Comparison of ENCODE assay signal across 14 mouse cellular contexts in the genomic region with DNA sequence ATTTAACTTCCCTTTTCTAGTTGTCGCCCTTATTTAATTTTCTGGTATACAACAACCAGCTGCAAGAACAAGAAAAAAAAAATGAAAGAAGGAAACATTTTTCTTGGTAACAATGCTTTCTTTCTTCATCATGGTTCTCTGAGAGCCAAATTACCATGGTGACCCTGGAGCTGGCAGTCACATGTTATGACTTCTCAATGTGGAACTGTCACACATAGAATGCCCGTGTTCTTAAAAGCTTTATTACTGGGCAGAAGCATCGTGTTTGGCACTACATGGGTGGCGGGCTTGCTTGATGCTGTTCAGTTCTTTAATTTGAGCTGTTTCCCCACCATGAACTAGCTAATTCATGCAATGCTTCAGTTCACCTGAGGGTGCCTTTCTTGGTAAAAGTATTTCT.
DNase-seq lines count a peak whose midpoint lies in the region; ATAC-seq and TF ChIP-seq lines count a peak whose summit lies in the region.
"Had no signal": no experiment of that assay in that cellular context is flagged by ENCODE, and none has a peak within 500 bp of the region (broad histone marks: within the 10 kb centered on the region; RNA-seq: fewer than 3 reads in every experiment).

No protein-coding gene starts in this region.

- no peaks in the 10 kb centered on the region for H3K9me3 ChIP-seq in forebrain, postnatal 0 days (ENCODE audit: low read length)
- H3K9me3 ChIP-seq in forebrain, embryonic 10.5 days: no peaks in the 10 kb centered on the region
- H3K9me3 ChIP-seq: liver, embryonic 13.5 days; stomach, embryonic 15.5 days had no signal

- peak; percentile 87 for ATAC-seq in forebrain, postnatal 0 days

- H3K27me3 ChIP-seq in forebrain, postnatal 0 days (ENCODE audit: insufficient read depth, low read length): no peaks in the 10 kb centered on the region
- no peaks in the 10 kb centered on the region for H3K27me3 ChIP-seq in forebrain, embryonic 10.5 days (ENCODE audit: poor library complexity, severe bottlenecking)
- H3K27me3 ChIP-seq: CH12.LX; liver, embryonic 13.5 days; stomach, embryonic 15.5 days had no signal

- no peak overlapping the region for H3K4me3 ChIP-seq in forebrain, postnatal 0 days (ENCODE audit: low read depth, low read length)
- no peak overlapping the region for H3K4me3 ChIP-seq in forebrain, embryonic 10.5 days
- H3K4me3 ChIP-seq: liver, embryonic 13.5 days; stomach, embryonic 15.5 days had no signal

- H3K4me1 ChIP-seq in forebrain, postnatal 0 days (ENCODE audit: insufficient read depth): no peaks in the 10 kb centered on the region
- no peaks in the 10 kb centered on the region for H3K4me1 ChIP-seq in forebrain, embryonic 10.5 days
- H3K4me1 ChIP-seq: liver, embryonic 13.5 days; stomach, embryonic 15.5 days had no signal

- DNase-seq in forebrain, postnatal 0 days: peak; percentile 58
- DNase-seq in forebrain, embryonic 10.5 days (ENCODE audit: extremely low spot score, low spot score): no peak
- peak; percentile 5 for DNase-seq in right cerebral cortex, adult 18-20 months
- DNase-seq in right cerebral cortex, postnatal 4 days: no peak
- DNase-seq in layer of hippocampus, adult 18-20 months (ENCODE audit: low spot score in 2 of 2): peak; percentile 5 to 46
- DNase-seq in telencephalon, adult 2 months (ENCODE audit: low read depth, low spot score): peak; percentile 40
- DNase-seq in adrenal gland, postnatal 14 days: no peak
- no peak for DNase-seq in natural killer cell, adult 2 months (ENCODE audit: low spot score in 2 of 2)
- DNase-seq: kidney, postnatal 36 days; liver, embryonic 13.5 days had no signal

- H3K4me2 ChIP-seq in forebrain, postnatal 0 days (ENCODE audit: low read depth): no peak overlapping the region
- H3K4me2 ChIP-seq: heart, embryonic 11.5 days; liver, embryonic 13.5 days; stomach, embryonic 15.5 days had no signal

- 33% methylated on average over 4 of the region's 4 CpGs for WGBS in forebrain, postnatal 0 days
- 75% methylated on average over 4 of the region's 4 CpGs for WGBS in forebrain, embryonic 10.5 days

- no peak overlapping the region for H3K27ac ChIP-seq in forebrain, postnatal 0 days (ENCODE audit: low read depth, low read length)
- no peak overlapping the region for H3K27ac ChIP-seq in forebrain, embryonic 10.5 days
- H3K27ac ChIP-seq: liver, embryonic 13.5 days; macrophage; stomach, embryonic 15.5 days had no signal

- no peak for TF ChIP-seq CTCF in forebrain, postnatal 0 days (IDR thresholded peaks at IDR 0.05; ENCODE audit: low read depth)

- no peak overlapping the region for H3K9ac ChIP-seq in forebrain, postnatal 0 days
- H3K9ac ChIP-seq: liver, embryonic 13.5 days; stomach, embryonic 15.5 days had no signal

- no peaks in the 10 kb centered on the region for H3K36me3 ChIP-seq in forebrain, postnatal 0 days (ENCODE audit: insufficient read depth)
- H3K36me3 ChIP-seq in forebrain, embryonic 10.5 days (replicated peaks): no peaks in the 10 kb centered on the region
- H3K36me3 ChIP-seq: liver, embryonic 13.5 days; stomach, embryonic 15.5 days had no signal

Comparison
In these comparisons a context has a peak if more than half of its experiments do, and no peak if none do; other contexts are left out.
1. DNase-seq: peak in forebrain, postnatal 0 days (single experiment), right cerebral cortex, adult 18-20 months (single experiment), layer of hippocampus, adult 18-20 months (2 of 2) and telencephalon, adult 2 months (single experiment); none in forebrain, embryonic 10.5 days (single experiment), right cerebral cortex, postnatal 4 days (single experiment), adrenal gland, postnatal 14 days (single experiment) and natural killer cell, adult 2 months (0 of 2).